Mouse (Mus musculus) liver, embryonic 16.5 days (tissue): ENCODE measurements around the gene Usp49. TPM values are rescaled to one million over a fixed set of nuclear protein-coding genes. Genes with fewer than 3 reads are reported as not detected.

ENCODE experiments used
- ATAC-seq: fragments of 200-750 bp; cut with Nextera tagmentation; 2 replicates; pipeline ENCODE4 v1.8.0; 2017; ENCODE audit warnings: low read depth, mild to moderate bottlenecking, moderate number of reproducible peaks, moderate library complexity
- H3K27ac ChIP-seq: fragments of 300-500 bp; sonication (generic); 2 replicates; pipeline ENCODE4 v1.5.1; 2014; ENCODE audit warnings: mild to moderate bottlenecking, low read length
- H3K27me3 ChIP-seq: fragments of 300-500 bp; sonication (generic); 2 replicates; pipeline ENCODE4 v1.6.1; 2014; ENCODE audit warnings: low read depth, low read length, mixed read lengths; ENCODE audit not compliant: control insufficient read depth, insufficient read depth
- H3K36me3 ChIP-seq: fragments of 300-500 bp; sonication (generic); 2 replicates; pipeline ENCODE4 v1.6.1; 2014; ENCODE audit warnings: mild to moderate bottlenecking; ENCODE audit not compliant: control insufficient read depth, insufficient read depth
- H3K4me1 ChIP-seq: fragments of 300-500 bp; sonication (generic); 2 replicates; pipeline ENCODE4 v1.6.1; 2014; ENCODE audit warnings: low read depth, low read length, mixed read lengths; ENCODE audit not compliant: control insufficient read depth
- H3K4me2 ChIP-seq: fragments of 300-500 bp; sonication (generic); 2 replicates; pipeline ENCODE4 v1.6.1; 2014; ENCODE audit warnings: low read depth, low read length, mixed read lengths
- H3K4me3 ChIP-seq: fragments of 300-500 bp; sonication (generic); 2 replicates; pipeline ENCODE4 v1.5.1; 2014; ENCODE audit warnings: low read depth, mild to moderate bottlenecking, low read length
- H3K9ac ChIP-seq: fragments of 300-500 bp; sonication (generic); 2 replicates; pipeline ENCODE4 v1.6.1; 2014; ENCODE audit warnings: low read depth, low read length
- H3K9me3 ChIP-seq: fragments of 300-500 bp; sonication (generic); replicated peaks from 2 replicates; pipeline ENCODE4 v1.6.1; 2016; ENCODE audit warnings: low read length; ENCODE audit not compliant: control insufficient read depth
- WGBS: fragments of 180-500 bp; shearing (Covaris S2); extraction: QIAGEN DNeasy Blood & Tissue Kit; methylation state at CpG from one replicate; pipeline ENCODE4 v1.1.7; 2014; ENCODE audit not compliant: insufficient replicate concordance; 5-methylcytosine and 5-hydroxymethylcytosine counted together
- polyA plus RNA-seq: library from polyadenylated mRNA; unstranded; fragments of >200 nt; fragmentation: Nextera tagmentation; extraction: Ambion mirVana; gene quantifications from 2 replicates; pipeline ENCODE4 v1.2.1, GENCODE M21; 2015

The Usp49 gene
- polyA plus RNA-seq, 1 experiment from 2014 or later, result 3.6 TPM

DNA sequence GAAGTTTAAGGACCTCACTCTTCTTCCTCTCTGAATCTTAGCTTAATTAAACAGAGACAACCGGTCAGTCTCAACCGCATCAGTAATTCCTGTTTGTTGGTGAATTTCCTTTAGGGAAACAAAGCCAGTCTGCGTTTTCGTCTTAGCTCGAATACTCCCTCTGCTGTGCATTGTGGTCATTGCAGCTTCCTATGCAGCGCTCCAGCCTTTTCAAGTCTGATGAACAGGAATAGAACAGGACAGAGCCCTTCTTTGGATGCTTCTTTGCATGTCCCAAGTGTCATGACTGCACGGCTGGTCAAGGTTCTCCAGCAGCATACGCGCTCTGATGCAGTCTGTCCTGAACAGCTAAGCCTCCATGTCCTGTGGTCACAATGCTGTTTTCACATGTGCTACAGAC lies 46.1 kb downstream of the Usp49 start:
- peaks cover 2% of the 10 kb centered on the region; the same call in 1 of the 2 replicates for H3K4me1 ChIP-seq
- H3K4me2 ChIP-seq, result no peak overlapping the region
- ATAC-seq, result no peak
- H3K27me3 ChIP-seq, result peaks cover 11% of the 10 kb centered on the region
- H3K36me3 ChIP-seq, result peaks cover 18% of the 10 kb centered on the region
- H3K9me3 ChIP-seq, result no peaks in the 10 kb centered on the region
- 25% methylated on average over 9 of the region's 9 CpGs for WGBS
- no peak overlapping the region for H3K27ac ChIP-seq
- H3K9ac ChIP-seq, result no peak overlapping the region
- H3K4me3 ChIP-seq, result no peak overlapping the region

DNA sequence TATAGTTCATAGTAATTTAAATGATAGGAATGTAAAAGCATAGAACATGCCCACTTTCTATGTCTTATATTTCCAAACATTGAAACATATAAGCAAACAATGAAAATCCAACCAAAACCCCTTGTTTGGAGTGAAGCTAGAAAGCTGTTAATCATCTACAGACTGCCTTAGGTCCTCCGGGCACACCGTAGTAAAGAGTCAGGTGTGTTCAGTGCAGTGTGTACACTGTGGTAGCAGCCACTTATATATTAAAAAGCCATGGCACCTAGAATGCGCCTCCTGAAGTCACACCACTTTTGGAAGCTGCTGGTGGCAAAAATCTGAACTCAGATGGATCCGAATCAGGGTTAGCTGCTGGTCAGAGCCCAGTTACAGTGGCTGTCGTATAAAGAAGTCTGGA lies 47.7 kb downstream of the Usp49 start:
- peak; percentile 81 for ATAC-seq
- H3K27ac ChIP-seq, result no peak overlapping the region

GRCm38 (mm10) chr17:47678702-47679101 lies 48.2 kb downstream of the Usp49 start:
- no peaks in the 10 kb centered on the region for H3K9me3 ChIP-seq
- 80% methylated on average over 5 of the region's 5 CpGs for WGBS
- no peak overlapping the region for H3K27ac ChIP-seq
- H3K4me2 ChIP-seq, result no peak overlapping the region
- no peak overlapping the region for H3K4me3 ChIP-seq
- H3K9ac ChIP-seq, result no peak overlapping the region
- no peak for ATAC-seq
- peaks cover 25% of the 10 kb centered on the region for H3K36me3 ChIP-seq
- H3K27me3 ChIP-seq, result no peaks in the 10 kb centered on the region
- H3K4me1 ChIP-seq, result no peaks in the 10 kb centered on the region

More for the DNA sequence above, 47.7 kb downstream of the Usp49 start:
- Histone ChIP-seq H3K4me1 (no peaks in the 10 kb centered on the region), H3K4me3 (no peak overlapping the region), H3K9me3 (no peaks in the 10 kb centered on the region), H3K9ac (no peak overlapping the region), H3K4me2 (no peak overlapping the region), H3K27me3 (no peaks in the 10 kb centered on the region), H3K36me3 (peaks cover 25% of the 10 kb centered on the region)
- 82% methylated on average over 5 of the region's 5 CpGs for WGBS

DNA sequence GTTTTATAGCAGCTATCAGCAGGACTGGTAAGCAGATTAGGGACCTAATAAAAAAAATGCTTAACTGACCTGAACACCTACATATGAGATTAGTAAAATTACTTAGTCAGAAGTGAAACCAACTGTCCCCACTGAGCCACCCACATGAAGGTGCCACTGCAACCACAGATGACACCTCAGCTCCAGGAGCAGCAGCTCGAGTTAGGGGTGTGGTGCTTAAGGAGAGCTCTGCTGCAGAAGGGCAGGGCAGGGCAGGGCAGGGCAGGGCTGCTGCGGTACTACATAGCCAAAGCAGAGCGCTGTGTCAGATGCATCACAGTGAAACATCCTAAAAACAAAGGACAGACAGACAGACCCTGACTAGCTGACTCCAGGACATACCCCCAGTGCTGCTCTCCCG lies 52.3 kb downstream of the Usp49 start:
- Histone ChIP-seq H3K27ac (no peak overlapping the region), H3K4me2 (no peak overlapping the region), H3K27me3 (no peaks in the 10 kb centered on the region), H3K9me3 (no peaks in the 10 kb centered on the region), H3K4me1 (peaks cover 13% of the 10 kb centered on the region), H3K9ac (no peak overlapping the region), H3K36me3 (peaks cover 24% of the 10 kb centered on the region), H3K4me3 (no peak overlapping the region)
- ATAC-seq, result no peak
- 56% methylated on average over 4 of the region's 4 CpGs for WGBS

GRCm38 (mm10) chr17:47687409-47688343 lies 57.2 kb downstream of the Usp49 start:
- under 1% methylated on average over 70 of the region's 70 CpGs for WGBS
- Histone ChIP-seq H3K9ac (peak overlapping the region; percentile 77), H3K27ac (peak overlapping the region; percentile 79), H3K4me1 (peaks cover 21% of the 10 kb centered on the region), H3K4me2 (peak overlapping the region; percentile 95), H3K36me3 (peaks cover 3% of the 10 kb centered on the region; the same call in 1 of the 2 replicates), H3K4me3 (peak overlapping the region; percentile 83), H3K27me3 (no peaks in the 10 kb centered on the region), H3K9me3 (no peaks in the 10 kb centered on the region)
- peak; percentile 86 for ATAC-seq

DNA sequence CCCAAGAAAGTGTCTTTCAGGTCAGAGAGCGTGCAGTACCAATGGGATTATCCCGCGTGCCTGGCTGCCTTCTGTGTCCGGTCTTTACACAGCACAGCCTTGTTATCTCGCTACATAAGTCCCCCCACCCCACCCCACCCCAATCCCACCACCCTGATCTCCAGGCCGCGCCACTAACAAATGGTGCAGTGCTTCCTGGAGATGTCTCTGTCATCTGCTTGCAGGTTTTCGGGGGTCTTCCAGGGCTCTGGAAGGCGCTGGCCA lies 57.8 kb downstream of the Usp49 start, which contains the start of gene Tomm6:
Tomm6 (minus strand) TSS at position 43 of the 264 bp plus-strand sequence.
- WGBS, result 0% methylated on average over 9 of the region's 9 CpGs

DNA sequence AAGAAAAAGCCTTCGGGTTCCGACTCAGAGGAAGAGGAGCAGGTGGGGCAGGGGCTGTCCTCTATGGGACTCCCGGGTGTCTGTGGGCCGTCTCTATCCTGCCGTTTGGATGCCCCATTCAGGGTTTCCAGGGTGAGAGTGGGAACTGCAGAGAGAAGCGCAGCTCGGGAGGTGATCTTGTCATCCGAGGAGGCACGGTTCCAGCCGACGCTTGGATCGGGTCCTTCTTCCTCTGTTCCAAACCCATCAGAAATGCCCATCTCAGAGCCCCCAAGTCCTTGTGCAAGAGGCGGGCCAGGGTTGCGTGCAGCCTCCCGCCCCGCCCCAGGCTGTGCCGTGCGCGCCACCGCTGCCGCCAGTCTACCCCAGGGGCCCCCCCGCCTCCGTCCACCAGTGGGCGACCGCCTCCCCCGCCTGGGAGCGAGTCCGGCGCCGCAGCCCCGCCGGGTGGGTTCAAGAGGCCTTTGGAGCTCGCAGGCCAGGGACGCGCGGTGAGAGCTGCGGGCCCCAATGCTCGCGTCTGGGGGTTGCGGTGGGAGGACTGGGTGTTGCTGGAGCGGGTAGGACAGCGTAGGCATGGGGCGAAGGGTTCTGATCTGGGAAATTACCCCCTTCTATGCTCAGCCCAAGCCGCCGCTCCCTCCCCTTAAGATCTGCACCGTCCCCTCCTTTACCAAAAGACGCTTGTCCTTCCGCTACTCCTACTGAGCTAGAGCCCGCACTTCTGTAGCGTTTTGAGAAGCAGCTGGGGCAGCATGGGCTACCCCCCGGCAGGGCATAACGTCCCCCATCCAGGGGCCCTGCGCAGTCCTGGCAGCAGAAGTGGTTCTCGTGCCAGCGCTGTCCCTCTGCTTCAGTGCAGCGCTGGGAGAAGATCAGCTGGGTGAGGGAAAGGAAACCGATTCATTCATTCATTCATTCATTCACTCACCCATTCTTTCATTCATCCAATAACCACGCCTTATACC lies 58.4 kb downstream of the Usp49 start, which contains the start of gene Frs3:
Frs3 (plus strand) TSS at position 423 of the 968 bp plus-strand sequence.
- Histone ChIP-seq H3K27ac (peak within 1 kb of the TSS; percentile 79), H3K4me3 (peak within 1 kb of the TSS; percentile 83), H3K27me3 (no peaks in the 10 kb centered on the region; the same call in 1 of the 2 replicates), H3K9ac (peak within 1 kb of the TSS; percentile 77), H3K4me2 (peak within 1 kb of the TSS; percentile 95), H3K36me3 (peaks cover 3% of the 10 kb centered on the region; the same call in 1 of the 2 replicates), H3K9me3 (no peaks in the 10 kb centered on the region), H3K4me1 (peaks cover 23% of the 10 kb centered on the region)
- peak; percentile 57 for ATAC-seq
- WGBS, result 1% methylated on average over 58 of the region's 58 CpGs

More for the DNA sequence above, 57.8 kb downstream of the Usp49 start, which contains the start of gene Tomm6:
- peak within 1 kb of the TSS; percentile 95 for H3K4me2 ChIP-seq
- H3K27me3 ChIP-seq, result no peaks in the 10 kb centered on the region
- peaks cover 21% of the 10 kb centered on the region for H3K4me1 ChIP-seq
- peak within 1 kb of the TSS; percentile 83 for H3K4me3 ChIP-seq
- no peak for ATAC-seq
- H3K27ac ChIP-seq, result peak within 1 kb of the TSS; percentile 79
- no peaks in the 10 kb centered on the region for H3K9me3 ChIP-seq
- H3K36me3 ChIP-seq, result peaks cover 3% of the 10 kb centered on the region; the same call in 1 of the 2 replicates
- H3K9ac ChIP-seq, result peak within 1 kb of the TSS; percentile 77

DNA sequence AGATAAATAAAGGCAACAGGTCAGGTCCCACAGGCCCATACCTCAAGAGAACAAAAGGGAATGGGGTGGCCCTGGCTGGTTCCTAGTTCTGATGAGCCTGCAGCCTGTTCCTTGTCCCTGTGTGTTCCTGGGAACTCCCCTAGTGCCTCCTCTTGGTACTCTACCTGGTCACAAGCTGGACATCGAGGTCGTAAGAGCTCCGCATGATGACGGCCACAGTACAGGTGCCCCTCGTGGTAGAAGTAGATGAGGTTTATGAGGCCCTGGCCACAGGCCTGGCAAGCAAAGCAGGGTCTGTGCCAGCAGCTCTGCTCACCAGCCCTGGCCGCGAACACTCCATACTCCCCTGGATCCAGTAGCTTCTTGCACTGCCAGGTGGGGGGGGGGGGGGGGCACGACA lies 59.4 kb downstream of the Usp49 start:
- Histone ChIP-seq H3K4me3 (no peak overlapping the region), H3K4me2 (no peak overlapping the region), H3K27me3 (peaks cover 2% of the 10 kb centered on the region), H3K4me1 (peaks cover 30% of the 10 kb centered on the region), H3K27ac (no peak overlapping the region), H3K9me3 (no peaks in the 10 kb centered on the region), H3K36me3 (no peaks in the 10 kb centered on the region), H3K9ac (no peak overlapping the region)
- 76% methylated on average over 8 of the region's 8 CpGs for WGBS
- no peak for ATAC-seq
